Mouse (Mus musculus) hindbrain, embryonic 13.5 days (tissue): ENCODE measurements around the gene Smarca4. TPM values are rescaled to one million over a fixed set of nuclear protein-coding genes. Genes with fewer than 3 reads are reported as not detected.

ENCODE experiments used
- ATAC-seq: fragments of 200-750 bp; cut with Nextera tagmentation; 2 replicates; pipeline ENCODE4 v1.8.0; 2017; ENCODE audit warnings: moderate TSS enrichment; ENCODE audit not compliant: low FRiP score
- H3K27ac ChIP-seq: fragments of 300-500 bp; sonication (generic); 2 replicates; pipeline ENCODE4 v1.5.1; 2015; ENCODE audit warnings: inconsistent platforms, mild to moderate bottlenecking, moderate library complexity
- H3K27me3 ChIP-seq: fragments of 300-500 bp; sonication (generic); 2 replicates; pipeline ENCODE4 v1.6.1; 2015; ENCODE audit warnings: mild to moderate bottlenecking, inconsistent platforms
- H3K36me3 ChIP-seq: fragments of 300-500 bp; sonication (generic); 2 replicates; pipeline ENCODE4 v1.6.1; 2015; ENCODE audit warnings: mild to moderate bottlenecking, inconsistent platforms
- H3K4me1 ChIP-seq: fragments of 300-500 bp; sonication (generic); replicated peaks from 2 replicates; pipeline ENCODE4 v1.6.1; 2015; ENCODE audit warnings: inconsistent platforms
- H3K4me2 ChIP-seq: fragments of 300-500 bp; sonication (generic); 2 replicates; pipeline ENCODE4 v1.6.1; 2015; ENCODE audit warnings: inconsistent platforms, mild to moderate bottlenecking, moderate library complexity
- H3K4me3 ChIP-seq: fragments of 300-500 bp; sonication (generic); 2 replicates; pipeline ENCODE4 v1.5.1; 2015; ENCODE audit warnings: mild to moderate bottlenecking, inconsistent platforms
- H3K9ac ChIP-seq: fragments of 300-500 bp; sonication (generic); 2 replicates; pipeline ENCODE4 v1.6.1; 2015; ENCODE audit warnings: mild to moderate bottlenecking, inconsistent platforms
- H3K9me3 ChIP-seq: fragments of 300-500 bp; sonication (generic); 2 replicates; pipeline ENCODE4 v1.6.1; 2016; ENCODE audit warnings: inconsistent platforms
- WGBS: fragments of 180-500 bp; shearing (Covaris S2); methylation state at CpG from one replicate; pipeline ENCODE4 v1.1.7; 2015; 5-methylcytosine and 5-hydroxymethylcytosine counted together
- microRNA counts: library from miRNA; unstranded; fragments of <30 nt; microRNA quantifications from one replicate; lab custom pipeline; 2016
- microRNA-seq: library from miRNA; unstranded; fragments of <30 nt; microRNA quantifications from one replicate; pipeline ENCODE4, GENCODE M21; 2016
- polyA plus RNA-seq: library from polyadenylated mRNA; unstranded; fragments of >200 nt; fragmentation: Nextera tagmentation; extraction: Ambion mirVana; gene quantifications from 2 replicates; pipeline ENCODE4 v1.2.1, GENCODE M21; 2015

Gene Smarca4
- polyA plus RNA-seq, 1 experiment from 2014 or later: 156 TPM

GRCm38 (mm10) chr9:21751347-21751746, 135.4 kb downstream of the Smarca4 start:
- Histone ChIP-seq H3K36me3 (peaks cover 35% of the 10 kb centered on the region), H3K27me3 (no peaks in the 10 kb centered on the region), H3K4me2 (no peak overlapping the region), H3K9ac (no peak overlapping the region), H3K27ac (0 out of 2 replicates have a peak overlapping the region, but pooled peaks have one; percentile 35), H3K4me3 (no peak overlapping the region), H3K4me1 (0 out of 2 replicates have a peak, but pooled peaks cover 5% of the 10 kb centered on the region), H3K9me3 (no peaks in the 10 kb centered on the region)
- WGBS: 67% methylated on average over 6 of the region's 6 CpGs
- ATAC-seq: no peak

GRCm38 (mm10) chr9:21752252-21752792, 136.4 kb downstream of the Smarca4 start:
- Histone ChIP-seq H3K27me3 (no peaks in the 10 kb centered on the region), H3K4me1 (0 out of 2 replicates have a peak, but pooled peaks cover 5% of the 10 kb centered on the region), H3K9ac (no peak overlapping the region), H3K27ac (0 out of 2 replicates have a peak overlapping the region, but pooled peaks have one; percentile 23), H3K9me3 (no peaks in the 10 kb centered on the region), H3K4me3 (no peak overlapping the region), H3K4me2 (no peak overlapping the region), H3K36me3 (peaks cover 25% of the 10 kb centered on the region)
- WGBS: 61% methylated on average over 10 of the region's 10 CpGs
- no peak for ATAC-seq

MicroRNAs encoded within 50 kb of the gene (microRNA counts, 519-probe panel; counts per million panel counts)
- 51.3 counts per million for microRNA mmu-miR-1946b (lab: Ali Mortazavi, UCI)

Small RNAs within 50 kb of the gene (microRNA-seq; reads per million reads assigned to microRNA genes)
- not detected for gene Mir1946b

Other genes with a start within 250 kb of the Smarca4 start
- 253 and 276 TPM in 2 replicates for gene Ilf3, start 248.3 kb upstream of the Smarca4 start, polyA plus RNA-seq
- gene Qtrt1, start 204.3 kb upstream of the Smarca4 start, polyA plus RNA-seq: 50.6 and 54.0 TPM in 2 replicates
- gene Dnm2, start 191.3 kb upstream of the Smarca4 start, polyA plus RNA-seq: 64.9 and 72.1 TPM in 2 replicates
- 57.0 and 61.8 TPM in 2 replicates for gene Tmed1, start 105.9 kb upstream of the Smarca4 start, polyA plus RNA-seq
- gene AB124611, start 90.0 kb upstream of the Smarca4 start, polyA plus RNA-seq: 3.4 and 3.8 TPM in 2 replicates
- gene Carm1, start 69.3 kb upstream of the Smarca4 start, polyA plus RNA-seq: 29.4 and 29.9 TPM in 2 replicates
- gene Timm29, start 23.4 kb upstream of the Smarca4 start, polyA plus RNA-seq: 53.5 and 55.0 TPM in 2 replicates
- 25.7 and 27.7 TPM in 2 replicates for gene Yipf2, start 23.3 kb upstream of the Smarca4 start, polyA plus RNA-seq
- gene Ldlr, start 107.3 kb downstream of the Smarca4 start, polyA plus RNA-seq: 12.4 and 15.6 TPM in 2 replicates
- gene Spc24, start 144.1 kb downstream of the Smarca4 start, polyA plus RNA-seq: 22.0 and 26.4 TPM in 2 replicates
- 4.7 and 5.0 TPM in 2 replicates for gene Kank2, start 182.6 kb downstream of the Smarca4 start, polyA plus RNA-seq
- 0.39 and 0.53 TPM in 2 replicates for gene Angptl8, start 219.3 kb downstream of the Smarca4 start, polyA plus RNA-seq
- 17.2 and 18.2 TPM in 2 replicates for gene Dock6, start 236.5 kb downstream of the Smarca4 start, polyA plus RNA-seq